Mouse (Mus musculus) kidney, postnatal 0 days (tissue): ENCODE measurements around the gene Nfia. TPM values are rescaled to one million over a fixed set of nuclear protein-coding genes. Genes with fewer than 3 reads are reported as not detected.

ENCODE experiments used
- ATAC-seq: fragments of 200-750 bp; cut with Nextera tagmentation; replicated peaks from 2 replicates; pipeline ENCODE4 v1.8.0; 2017; ENCODE audit warnings: low read depth, moderate number of reproducible peaks, moderate TSS enrichment, moderate library complexity; ENCODE audit not compliant: low FRiP score
- DNase-seq: peaks from one replicate; pipeline ENCODE4 v3.0.0-alpha.2; 2016; ENCODE audit warnings: low spot score
- H3K27ac ChIP-seq: fragments of 300-500 bp; sonication (generic); 2 replicates; pipeline ENCODE4 v1.5.1; 2014; ENCODE audit warnings: mild to moderate bottlenecking
- H3K27me3 ChIP-seq: fragments of 300-500 bp; sonication (generic); 2 replicates; pipeline ENCODE4 v1.6.1; 2014; ENCODE audit warnings: low read length, mixed read lengths; ENCODE audit not compliant: insufficient read depth
- H3K36me3 ChIP-seq: fragments of 300-500 bp; sonication (generic); 2 replicates; pipeline ENCODE4 v1.6.1; 2014; ENCODE audit warnings: low read length, mixed read lengths; ENCODE audit not compliant: insufficient read depth
- H3K4me1 ChIP-seq: fragments of 300-500 bp; sonication (generic); replicated peaks from 2 replicates; pipeline ENCODE4 v1.6.1; 2014; ENCODE audit warnings: antibody characterized with exemption, low read length, mixed read lengths; ENCODE audit not compliant: insufficient read depth
- H3K4me2 ChIP-seq: fragments of 300-500 bp; sonication (generic); 2 replicates; pipeline ENCODE4 v1.6.1; 2014; ENCODE audit warnings: mild to moderate bottlenecking, low read length, moderate library complexity, mixed read lengths
- H3K4me3 ChIP-seq: fragments of 300-500 bp; sonication (generic); replicated peaks from 2 replicates; pipeline ENCODE4 v1.5.1; 2014; ENCODE audit warnings: low read depth, low read length
- H3K9ac ChIP-seq: fragments of 300-500 bp; sonication (generic); 2 replicates; pipeline ENCODE4 v1.6.1; 2014; ENCODE audit warnings: low read depth, low read length
- H3K9me3 ChIP-seq: fragments of 300-500 bp; sonication (generic); replicated peaks from 2 replicates; pipeline ENCODE4 v1.6.1; 2016; ENCODE audit warnings: low read length, inconsistent platforms, mixed read lengths
- CTCF ChIP-seq: IDR thresholded peaks from 2 replicates; pipeline ENCODE4 v1.5.1; 2016; ENCODE audit warnings: antibody characterized with exemption, low read depth, mild to moderate bottlenecking, moderate library complexity
- WGBS: fragments of 180-500 bp; shearing (Covaris S2); extraction: QIAGEN DNeasy Blood & Tissue Kit; methylation state at CpG from one replicate; pipeline ENCODE4 v1.1.7; 2014; 5-methylcytosine and 5-hydroxymethylcytosine counted together
- polyA plus RNA-seq: library from polyadenylated mRNA; unstranded; fragments of >200 nt; fragmentation: Nextera tagmentation; extraction: Ambion mirVana; gene quantifications from 2 replicates; pipeline ENCODE4 v1.2.1, GENCODE M21; 2015

Gene Nfia
- polyA plus RNA-seq, 1 experiment from 2014 or later: 25.9 TPM

GRCm38 (mm10) chr4:97772084-97772484, 450 bp upstream of the Nfia start:
- TF ChIP-seq CTCF: no peak
- peak; percentile 97 for ATAC-seq
- Histone ChIP-seq H3K27ac (peak overlapping the region; percentile 92), H3K4me2 (peak overlapping the region; percentile 70), H3K4me1 (no peaks in the 10 kb centered on the region; the same call in 1 of the 2 replicates), H3K4me3 (peak overlapping the region; percentile 33), H3K36me3 (no peaks in the 10 kb centered on the region), H3K9ac (peak overlapping the region; percentile 50; the same call in 1 of the 2 replicates), H3K27me3 (no peaks in the 10 kb centered on the region), H3K9me3 (no peaks in the 10 kb centered on the region)
- peak; percentile 99 for DNase-seq
- under 1% methylated on average over 25 of the region's 25 CpGs for WGBS

GRCm38 (mm10) chr4:97773110-97773593, 618 bp downstream of the Nfia start:
- Histone ChIP-seq H3K4me3 (peak overlapping the region; percentile 33), H3K4me1 (no peaks in the 10 kb centered on the region; the same call in 1 of the 2 replicates), H3K27ac (peak overlapping the region; percentile 92), H3K9ac (peak overlapping the region; percentile 19; the same call in 1 of the 2 replicates), H3K27me3 (no peaks in the 10 kb centered on the region), H3K36me3 (no peaks in the 10 kb centered on the region), H3K9me3 (no peaks in the 10 kb centered on the region), H3K4me2 (peak overlapping the region; percentile 70)
- TF ChIP-seq CTCF: no peak; the same call in 1 of the 2 replicates
- WGBS: under 1% methylated on average over 14 of the region's 14 CpGs
- DNase-seq (peak; percentile 98), ATAC-seq (peak; percentile 57)

- no peak for DNase-seq
- Histone ChIP-seq H3K27ac (0 out of 2 replicates have a peak overlapping the region, but pooled peaks have one; percentile 58), H3K36me3 (no peaks in the 10 kb centered on the region), H3K9me3 (no peaks in the 10 kb centered on the region), H3K4me1 (no peaks in the 10 kb centered on the region; the same call in 1 of the 2 replicates), H3K9ac (no peak overlapping the region), H3K4me3 (no peak overlapping the region), H3K27me3 (no peaks in the 10 kb centered on the region), H3K4me2 (peak overlapping the region; percentile 70)
- no peak for TF ChIP-seq CTCF
- ATAC-seq: no peak
- WGBS: 66% methylated on average over 2 of the region's 2 CpGs
Observed at GRCm38 (mm10) chr4:97773791-97774190, 1.3 kb downstream of the Nfia start.

GRCm38 (mm10) chr4:97774446-97774950, 2.0 kb downstream of the Nfia start:
- ATAC-seq (no peak), DNase-seq (no peak)
- no peaks in the 10 kb centered on the region for H3K9me3 ChIP-seq
- peak overlapping the region; percentile 89 for H3K4me2 ChIP-seq
- peak overlapping the region; percentile 30 for H3K4me3 ChIP-seq
- H3K9ac ChIP-seq: no peak overlapping the region; the same call in 1 of the 2 replicates
- H3K27me3 ChIP-seq: no peaks in the 10 kb centered on the region
- TF ChIP-seq CTCF: no peak
- 19% methylated on average over 4 of the region's 4 CpGs for WGBS
- H3K27ac ChIP-seq: peak overlapping the region; percentile 93
- H3K36me3 ChIP-seq: no peaks in the 10 kb centered on the region
- H3K4me1 ChIP-seq: no peaks in the 10 kb centered on the region; the same call in 1 of the 2 replicates

GRCm38 (mm10) chr4:97775059-97775458, 2.5 kb downstream of the Nfia start:
- Histone ChIP-seq H3K27me3 (no peaks in the 10 kb centered on the region), H3K36me3 (no peaks in the 10 kb centered on the region), H3K27ac (peak overlapping the region; percentile 93), H3K4me3 (peak overlapping the region; percentile 30), H3K9me3 (no peaks in the 10 kb centered on the region), H3K4me1 (no peaks in the 10 kb centered on the region; the same call in 1 of the 2 replicates), H3K9ac (peak overlapping the region; percentile 27; the same call in 1 of the 2 replicates), H3K4me2 (peak overlapping the region; percentile 89)
- DNase-seq (peak; percentile 88), ATAC-seq (no peak)
- under 1% methylated on average over 13 of the region's 13 CpGs for WGBS
- peak; percentile 25; the same call in 1 of the 2 replicates for TF ChIP-seq CTCF

- peak; percentile 23; the same call in 1 of the 2 replicates for TF ChIP-seq CTCF
- 1% methylated on average over 20 of the region's 20 CpGs for WGBS
- Histone ChIP-seq H3K4me2 (peak overlapping the region; percentile 89), H3K36me3 (no peaks in the 10 kb centered on the region), H3K27me3 (no peaks in the 10 kb centered on the region; the same call in 1 of the 2 replicates), H3K9me3 (no peaks in the 10 kb centered on the region), H3K4me3 (peak overlapping the region; percentile 30), H3K27ac (peak overlapping the region; percentile 93), H3K4me1 (no peaks in the 10 kb centered on the region; the same call in 1 of the 2 replicates), H3K9ac (peak overlapping the region; percentile 25; the same call in 1 of the 2 replicates)
- ATAC-seq (no peak), DNase-seq (no peak)
Observed at GRCm38 (mm10) chr4:97775494-97776265, 3.1 kb downstream of the Nfia start.
